Mouse (Mus musculus): ENCODE results near the gene 1810049J17Rik.

DNA sequence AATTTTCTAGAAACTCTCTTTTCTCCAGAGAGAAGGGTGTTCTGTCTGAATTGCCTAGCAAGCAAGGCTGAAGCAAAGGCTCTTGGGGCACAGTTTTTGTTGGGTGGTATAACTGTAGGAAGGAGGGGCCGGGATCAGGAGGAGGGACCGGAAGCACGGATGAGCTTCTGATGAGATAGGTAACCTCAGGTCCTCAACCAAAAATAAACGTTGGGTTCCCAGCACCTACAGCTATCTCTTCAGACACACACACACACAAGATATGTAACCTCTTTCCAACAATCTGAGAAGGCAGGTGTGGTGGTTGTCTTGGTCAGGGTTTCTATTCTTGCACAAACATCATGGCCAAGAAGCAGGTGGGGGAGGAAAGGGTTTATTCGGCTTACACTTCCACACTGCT lies 4.4 kb downstream of the 1810049J17Rik start:
- TF ChIP-seq USF1 (IDR thresholded peaks at IDR 0.05; ENCODE audit: low read depth) (no peak), MYOD1 (IDR thresholded peaks at IDR 0.05; ENCODE audit: control insufficient read depth in 1 of 3, insufficient read length in 2 of 3, low read depth in 2 of 3) (no peak), POLR2A (IDR thresholded peaks at IDR 0.05; ENCODE audit: insufficient read length, low read depth) (no peak), MYOG (IDR thresholded peaks at IDR 0.05; ENCODE audit: control insufficient read depth in 1 of 3, insufficient read depth in 1 of 3, insufficient read length in 2 of 3, low read depth in 2 of 3) (no peak), E2F4 (IDR thresholded peaks at IDR 0.05; ENCODE audit: insufficient read depth) (no peak)
